Mouse (Mus musculus) inflammation-experienced regulatory T-cells, adult 6 months (primary cell): ENCODE measurements around the gene Lrriq1. TPM values are rescaled to one million over a fixed set of nuclear protein-coding genes. Genes with fewer than 3 reads are reported as not detected.

Experiments used
- ATAC-seq: one replicate; pipeline ENCODE4 v1.8.0; 2017
- polyA plus RNA-seq, 3 experiments: library from polyadenylated mRNA; unstranded; fragments of 100-300 nt; shearing (Covaris generic); gene quantifications; one replicate each; pipeline ENCODE4 v1.2.1; 2017

Lrriq1 gene
- polyA plus RNA-seq, 3 experiments from 2014 or later = not detected

- ATAC-seq = no peak
Measured at GRCm38 (mm10) chr10:103028253-103029131, 207.6 kb downstream of the Lrriq1 start.

- ATAC-seq = no peak
Measured at GRCm38 (mm10) chr10:103027931-103028252, 208.2 kb downstream of the Lrriq1 start.

GRCm38 (mm10) chr10:103027226-103027930 lies 208.7 kb downstream of the Lrriq1 start:
- no peak for ATAC-seq

- no peak for ATAC-seq
Measured at GRCm38 (mm10) chr10:103026636-103027225, 209.4 kb downstream of the Lrriq1 start.

- ATAC-seq = no peak
Measured at GRCm38 (mm10) chr10:103002556-103002955, 233.6 kb downstream of the Lrriq1 start.

GRCm38 (mm10) chr10:103000902-103001301 lies 235.2 kb downstream of the Lrriq1 start:
- no peak for ATAC-seq

GRCm38 (mm10) chr10:102999584-102999983 lies 236.5 kb downstream of the Lrriq1 start:
- ATAC-seq = no peak

Other genes with a start within 250 kb of the Lrriq1 start
- gene Alx1, start 206.1 kb downstream of the Lrriq1 start, polyA plus RNA-seq = not detected
- gene Slc6a15, start 131.5 kb upstream of the Lrriq1 start, polyA plus RNA-seq = not detected